Mouse (Mus musculus) forebrain, embryonic 16.5 days (tissue): ENCODE measurements around the gene Gm20388. TPM values are rescaled to one million over a fixed set of nuclear protein-coding genes. Genes with fewer than 3 reads are reported as not detected.
"Not testable (repeated sequence)": the region's sequence is repeated elsewhere in the genome, so short reads cannot be mapped to it uniquely, and the experiment has no call there.

Experiments
- ATAC-seq: fragments of 200-750 bp; cut with Nextera tagmentation; 2 replicates; pipeline ENCODE4 v1.8.0; 2017; ENCODE audit warnings: mild to moderate bottlenecking, moderate library complexity
- H3K27ac ChIP-seq: fragments of 300-500 bp; sonication (generic); 2 replicates; pipeline ENCODE4 v1.5.1; 2014; ENCODE audit warnings: low read length, control low read depth
- H3K27me3 ChIP-seq: fragments of 300-500 bp; sonication (generic); replicated peaks from 2 replicates; pipeline ENCODE4 v1.6.1; 2014; ENCODE audit warnings: low read length; ENCODE audit not compliant: control insufficient read depth, insufficient read depth
- H3K36me3 ChIP-seq: fragments of 300-500 bp; sonication (generic); 2 replicates; pipeline ENCODE4 v1.6.1; 2014; ENCODE audit not compliant: control insufficient read depth, insufficient read depth
- H3K4me1 ChIP-seq: fragments of 300-500 bp; sonication (generic); replicated peaks from 2 replicates; pipeline ENCODE4 v1.6.1; 2014; ENCODE audit warnings: low read length; ENCODE audit not compliant: control insufficient read depth, insufficient read depth
- H3K4me2 ChIP-seq: fragments of 300-500 bp; sonication (generic); 2 replicates; pipeline ENCODE4 v1.6.1; 2014; ENCODE audit warnings: mild to moderate bottlenecking, low read length, control low read depth
- H3K4me3 ChIP-seq: fragments of 300-500 bp; sonication (generic); replicated peaks from 2 replicates; pipeline ENCODE4 v1.5.1; 2014; ENCODE audit warnings: mild to moderate bottlenecking, low read length, control low read depth
- H3K9ac ChIP-seq: fragments of 300-500 bp; sonication (generic); replicated peaks from 2 replicates; pipeline ENCODE4 v1.6.1; 2014; ENCODE audit warnings: low read depth, low read length, control low read depth
- H3K9me3 ChIP-seq: fragments of 300-500 bp; sonication (generic); 2 replicates; pipeline ENCODE4 v1.6.1; 2016; ENCODE audit warnings: low read length; ENCODE audit not compliant: control insufficient read depth
- WGBS: fragments of 180-500 bp; shearing (Covaris S2); extraction: QIAGEN DNeasy Blood & Tissue Kit; methylation state at CpG from one replicate; pipeline ENCODE4 v1.1.7; 2014; 5-methylcytosine and 5-hydroxymethylcytosine counted together
- polyA plus RNA-seq: library from polyadenylated mRNA; unstranded; fragments of >200 nt; fragmentation: Nextera tagmentation; extraction: Ambion mirVana; gene quantifications from 2 replicates; pipeline ENCODE4 v1.2.1, GENCODE M21; 2015

The Gm20388 gene
- polyA plus RNA-seq, 1 experiment from 2014 or later = 4.7 TPM

- peak within 1 kb of the TSS; percentile 91 for H3K4me2 ChIP-seq
- ATAC-seq = peak; percentile 97
Measured at GRCm38 (mm10) chr8:123042158-123042973, 3131.7 kb downstream of the Gm20388 start, which contains the start of gene Ankrd11. Ankrd11 (minus strand) TSS chr8:123042277.

GRCm38 (mm10) chr8:123042974-123043625, 3132.5 kb downstream of the Gm20388 start:
- no peaks in the 10 kb centered on the region for H3K9me3 ChIP-seq
- H3K4me1 ChIP-seq = peaks cover 37% of the 10 kb centered on the region
- peak overlapping the region; percentile 96 for H3K27ac ChIP-seq
- 26% methylated on average over 22 of the region's 22 CpGs for WGBS
- peak overlapping the region; percentile 86 for H3K9ac ChIP-seq
- peak overlapping the region; percentile 91 for H3K4me2 ChIP-seq
- H3K27me3 ChIP-seq = no peaks in the 10 kb centered on the region
- peak overlapping the region; percentile 97 for H3K4me3 ChIP-seq
- ATAC-seq = no peak
- H3K36me3 ChIP-seq = no peaks in the 10 kb centered on the region

More at GRCm38 (mm10) chr8:123042158-123042973, 3131.7 kb downstream of the Gm20388 start, which contains the start of gene Ankrd11:
- H3K27me3 ChIP-seq = no peaks in the 10 kb centered on the region
- H3K36me3 ChIP-seq = no peaks in the 10 kb centered on the region
- peak within 1 kb of the TSS; percentile 99 for H3K9ac ChIP-seq
- H3K9me3 ChIP-seq = no peaks in the 10 kb centered on the region
- under 1% methylated on average over 89 of the region's 91 CpGs for WGBS
- peak within 1 kb of the TSS; percentile 97 for H3K4me3 ChIP-seq
- peaks cover 37% of the 10 kb centered on the region for H3K4me1 ChIP-seq
- H3K27ac ChIP-seq = peak within 1 kb of the TSS; percentile 96

GRCm38 (mm10) chr8:123043941-123044340, 3133.3 kb downstream of the Gm20388 start:
- WGBS = 88% methylated on average over 3 of the region's 3 CpGs
- no peaks in the 10 kb centered on the region for H3K36me3 ChIP-seq
- peaks cover 31% of the 10 kb centered on the region for H3K4me1 ChIP-seq
- no peaks in the 10 kb centered on the region for H3K27me3 ChIP-seq
- H3K9me3 ChIP-seq = no peaks in the 10 kb centered on the region
- no peak overlapping the region for H3K4me2 ChIP-seq
- H3K27ac ChIP-seq = no peak overlapping the region
- ATAC-seq = no peak
- H3K4me3 ChIP-seq = no peak overlapping the region
- no peak overlapping the region for H3K9ac ChIP-seq

- H3K4me1 ChIP-seq = peaks cover 22% of the 10 kb centered on the region
- H3K27ac ChIP-seq, H3K36me3 ChIP-seq, H3K27me3 ChIP-seq, H3K9me3 ChIP-seq, H3K4me3 ChIP-seq, H3K4me2 ChIP-seq, H3K9ac ChIP-seq, ATAC-seq: not testable (repeated sequence)
- 96% methylated on average over 22 of the region's 23 CpGs for WGBS
Measured at GRCm38 (mm10) chr8:123044743-123045425, 3134.2 kb downstream of the Gm20388 start.

GRCm38 (mm10) chr8:123046706-123047105, 3136.1 kb downstream of the Gm20388 start:
- H3K4me2 ChIP-seq = no peak overlapping the region
- no peak overlapping the region for H3K4me3 ChIP-seq
- H3K9ac ChIP-seq = no peak overlapping the region
- peaks cover 12% of the 10 kb centered on the region for H3K4me1 ChIP-seq
- no peaks in the 10 kb centered on the region for H3K9me3 ChIP-seq
- no peaks in the 10 kb centered on the region for H3K36me3 ChIP-seq
- ATAC-seq = no peak
- no peaks in the 10 kb centered on the region for H3K27me3 ChIP-seq
- H3K27ac ChIP-seq = no peak overlapping the region
- 82% methylated on average over 4 of the region's 4 CpGs for WGBS

- H3K4me1 ChIP-seq = peaks cover 12% of the 10 kb centered on the region
- no peak overlapping the region for H3K27ac ChIP-seq
- 91% methylated on average over 7 of the region's 7 CpGs for whole genome bisulfite sequencing
- no peaks in the 10 kb centered on the region for H3K36me3 ChIP-seq
- H3K4me3 ChIP-seq = no peak overlapping the region
- H3K27me3 ChIP-seq = no peaks in the 10 kb centered on the region
- H3K9me3 ChIP-seq = no peaks in the 10 kb centered on the region
- no peak overlapping the region for H3K4me2 ChIP-seq
- H3K9ac ChIP-seq = no peak overlapping the region
- no peak for ATAC-seq
Measured at GRCm38 (mm10) chr8:123047827-123048226, 3137.2 kb downstream of the Gm20388 start.

GRCm38 (mm10) chr8:123048402-123048801, 3137.8 kb downstream of the Gm20388 start:
- peaks cover 7% of the 10 kb centered on the region for H3K4me1 ChIP-seq
- no peak overlapping the region for H3K4me2 ChIP-seq
- H3K9me3 ChIP-seq = no peaks in the 10 kb centered on the region
- no peak overlapping the region for H3K9ac ChIP-seq
- no peaks in the 10 kb centered on the region for H3K36me3 ChIP-seq
- no peaks in the 10 kb centered on the region for H3K27me3 ChIP-seq
- ATAC-seq = no peak
- H3K27ac ChIP-seq = no peak overlapping the region
- no peak overlapping the region for H3K4me3 ChIP-seq
- WGBS = 92% methylated on average over 7 of the region's 7 CpGs

GRCm38 (mm10) chr8:123051458-123051857, 3140.8 kb downstream of the Gm20388 start:
- Histone ChIP-seq H3K27ac (no peak overlapping the region), H3K36me3 (no peaks in the 10 kb centered on the region), H3K4me3 (no peak overlapping the region), H3K9me3 (no peaks in the 10 kb centered on the region), H3K27me3 (no peaks in the 10 kb centered on the region), H3K9ac (no peak overlapping the region), H3K4me1 (no peaks in the 10 kb centered on the region), H3K4me2 (no peak overlapping the region)
- ATAC-seq = no peak
- 78% methylated on average over 5 of the region's 5 CpGs for WGBS

- H3K27me3 ChIP-seq = no peaks in the 10 kb centered on the region
- H3K36me3 ChIP-seq = no peaks in the 10 kb centered on the region
- H3K4me1 ChIP-seq = peaks cover 22% of the 10 kb centered on the region
- no peaks in the 10 kb centered on the region for H3K9me3 ChIP-seq
- H3K9ac ChIP-seq = no peak within 1 kb of the TSS
- H3K27ac ChIP-seq = no peak within 1 kb of the TSS
- no peak for ATAC-seq
- no peak within 1 kb of the TSS for H3K4me3 ChIP-seq
- 73% methylated on average over 7 of the region's 7 CpGs for WGBS
- H3K4me2 ChIP-seq = no peak within 1 kb of the TSS
Measured at GRCm38 (mm10) chr8:123062721-123063120, 3152.1 kb downstream of the Gm20388 start, which contains the start of gene Spg7. Spg7 (plus strand) TSS chr8:123062942.
